Mouse (Mus musculus): ENCODE results near the gene Otor.

Gene Otor

GRCm38 (mm10) chr2:143131098-143131646 is 52.9 kb downstream of the Otor start:
- DNase-seq, result peak; percentile 41

Measured in retina, postnatal 1 day (tissue).